Mouse (Mus musculus): ENCODE data around the gene Myo5c. TPM values are rescaled to one million over a fixed set of nuclear protein-coding genes. Genes with fewer than 3 reads are reported as not detected.

Myo5c gene
- polyA plus RNA-seq, 1 experiment: not detected

DNA sequence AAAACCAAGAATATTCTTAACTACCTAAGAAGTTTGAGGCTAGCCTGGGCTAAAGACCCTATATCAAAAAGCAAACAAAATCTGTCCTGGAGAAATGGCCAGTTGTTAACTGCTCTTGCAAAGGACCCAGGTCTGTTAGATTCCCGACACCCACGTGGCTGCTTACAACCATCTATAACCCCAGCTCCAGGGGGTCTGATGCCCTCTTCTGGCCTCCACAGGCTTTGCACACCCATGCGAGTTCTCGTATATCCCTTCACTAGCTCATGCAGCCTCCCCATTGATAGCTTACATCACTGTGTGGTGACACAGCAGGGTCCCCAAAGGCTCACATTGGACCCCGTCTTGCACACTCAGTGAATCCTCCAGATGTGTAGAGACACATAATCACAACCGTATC, 53.5 kb downstream of the Myo5c start:
- no peak for TF ChIP-seq POLR2A (IDR thresholded peaks at IDR 0.05; ENCODE audit: insufficient read depth, low read depth, low read length)
- no peak for TF ChIP-seq CTCF (IDR thresholded peaks at IDR 0.05; ENCODE audit: insufficient read depth, low read depth, low read length)
- no peak overlapping the region for H3K27ac ChIP-seq (ENCODE audit: insufficient read depth, low read depth, low read length)
- no peaks in the 10 kb centered on the region for H3K4me1 ChIP-seq (ENCODE audit: control insufficient read depth, insufficient read depth, low read length)
- no peak overlapping the region for H3K4me3 ChIP-seq (ENCODE audit: insufficient read depth, low read depth, low read length)
- 91% methylated on average over 6 of the region's 6 CpGs for WGBS

DNA sequence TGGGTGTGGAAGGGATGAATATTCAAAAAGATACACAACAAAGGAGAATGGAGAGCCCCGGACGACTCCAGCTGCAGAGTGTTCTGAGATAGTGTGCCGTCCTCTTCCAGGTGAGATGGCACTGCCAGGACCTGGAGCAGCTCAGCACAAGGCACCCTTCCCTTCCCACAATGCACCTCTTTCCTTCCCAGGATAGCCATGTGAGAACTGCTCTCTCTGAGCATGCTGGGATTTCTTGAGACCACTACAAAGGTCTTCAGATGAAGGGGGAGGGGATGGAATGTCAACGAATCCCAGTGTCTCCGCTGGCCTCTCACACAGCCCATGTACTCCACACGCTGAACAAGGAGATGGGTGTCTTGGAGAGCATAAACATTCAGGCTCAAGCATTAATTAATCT, 55.8 kb downstream of the Myo5c start:
- 67% methylated on average over 6 of the region's 6 CpGs for WGBS
- Histone ChIP-seq H3K27ac (ENCODE audit: insufficient read depth, low read depth, low read length) (no peak overlapping the region), H3K4me1 (ENCODE audit: control insufficient read depth, insufficient read depth, low read length) (no peaks in the 10 kb centered on the region), H3K4me3 (ENCODE audit: insufficient read depth, low read depth, low read length) (no peak overlapping the region)
- no peak for TF ChIP-seq POLR2A (IDR thresholded peaks at IDR 0.05; ENCODE audit: insufficient read depth, low read depth, low read length)
- no peak for TF ChIP-seq CTCF (IDR thresholded peaks at IDR 0.05; ENCODE audit: insufficient read depth, low read depth, low read length)

DNA sequence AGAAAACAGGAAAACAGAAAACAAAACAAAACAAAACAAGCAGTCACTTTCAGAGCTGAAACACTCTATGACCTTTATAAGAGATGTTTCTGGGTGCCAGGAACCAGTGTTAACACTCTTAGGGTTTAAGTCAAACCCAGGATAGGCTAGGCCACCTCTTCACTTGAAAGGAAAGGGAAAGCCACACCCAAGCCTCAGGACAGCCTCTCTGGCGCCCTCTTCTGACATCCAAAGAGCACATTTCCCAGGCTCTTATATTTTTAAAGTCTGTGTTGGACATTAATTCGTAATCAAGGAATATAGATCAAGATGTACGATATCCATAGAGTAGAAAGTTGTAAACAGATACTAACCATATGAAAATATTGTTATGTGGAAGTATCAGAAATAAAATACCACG, 57.7 kb downstream of the Myo5c start:
- H3K4me3 ChIP-seq (ENCODE audit: insufficient read depth, low read depth, low read length): no peak overlapping the region
- TF ChIP-seq CTCF (IDR thresholded peaks at IDR 0.05; ENCODE audit: insufficient read depth, low read depth, low read length): no peak
- TF ChIP-seq POLR2A (IDR thresholded peaks at IDR 0.05; ENCODE audit: insufficient read depth, low read depth, low read length): no peak
- WGBS: 65% methylated on average over 4 of the region's 4 CpGs
- no peak overlapping the region for H3K27ac ChIP-seq (ENCODE audit: insufficient read depth, low read depth, low read length)
- H3K4me1 ChIP-seq (ENCODE audit: control insufficient read depth, insufficient read depth, low read length): no peaks in the 10 kb centered on the region

DNA sequence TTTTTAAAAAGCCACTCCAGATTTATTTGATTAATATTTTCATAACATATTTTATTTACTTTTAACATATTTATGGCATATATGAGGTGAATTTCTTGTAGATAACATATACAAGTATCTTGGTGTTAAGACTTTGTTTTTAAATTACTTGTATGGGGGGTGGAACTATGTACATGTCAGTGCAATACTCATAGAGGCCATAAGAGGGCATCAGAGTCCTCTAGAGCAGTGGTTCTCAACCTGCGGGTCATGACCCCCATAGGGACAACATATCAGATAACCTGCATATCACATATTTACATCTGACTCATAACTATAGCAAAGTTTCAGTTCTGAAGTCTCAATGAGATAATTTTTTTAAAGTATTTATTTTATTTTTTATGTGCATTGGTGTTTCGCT, 67.5 kb downstream of the Myo5c start:
- TF ChIP-seq POLR2A (IDR thresholded peaks at IDR 0.05; ENCODE audit: insufficient read depth, low read depth, low read length): no peak
- TF ChIP-seq CTCF (IDR thresholded peaks at IDR 0.05; ENCODE audit: insufficient read depth, low read depth, low read length): no peak
- 83% methylated on average over 2 of the region's 2 CpGs for WGBS
- Histone ChIP-seq H3K27ac (ENCODE audit: insufficient read depth, low read depth, low read length) (no peak overlapping the region), H3K4me3 (ENCODE audit: insufficient read depth, low read depth, low read length) (no peak overlapping the region), H3K4me1 (ENCODE audit: control insufficient read depth, insufficient read depth, low read length) (peaks cover 6% of the 10 kb centered on the region; the same call in 1 of the 2 replicates)

- peaks cover 6% of the 10 kb centered on the region; the same call in 1 of the 2 replicates for H3K4me1 ChIP-seq (ENCODE audit: control insufficient read depth, insufficient read depth, low read length)
- H3K27ac ChIP-seq (ENCODE audit: insufficient read depth, low read depth, low read length): no peak overlapping the region
- 88% methylated on average over 2 of the region's 2 CpGs for WGBS
- H3K4me3 ChIP-seq (ENCODE audit: insufficient read depth, low read depth, low read length): no peak overlapping the region
- TF ChIP-seq POLR2A (IDR thresholded peaks at IDR 0.05; ENCODE audit: insufficient read depth, low read depth, low read length) (no peak), CTCF (IDR thresholded peaks at IDR 0.05; ENCODE audit: insufficient read depth, low read depth, low read length) (no peak)
These were observed 71.2 kb downstream of the Myo5c start for GRCm38 (mm10) chr9:75303033-75303432.

- H3K4me1 ChIP-seq (ENCODE audit: control insufficient read depth, insufficient read depth, low read length): peaks cover 6% of the 10 kb centered on the region; the same call in 1 of the 2 replicates
- 44% methylated on average over 16 of the region's 16 CpGs for WGBS
- H3K4me3 ChIP-seq (ENCODE audit: insufficient read depth, low read depth, low read length): no peak overlapping the region
- TF ChIP-seq POLR2A (IDR thresholded peaks at IDR 0.05; ENCODE audit: insufficient read depth, low read depth, low read length) (no peak), CTCF (IDR thresholded peaks at IDR 0.05; ENCODE audit: insufficient read depth, low read depth, low read length) (no peak)
- H3K27ac ChIP-seq (ENCODE audit: insufficient read depth, low read depth, low read length): no peak overlapping the region
These were observed 72.0 kb downstream of the Myo5c start for GRCm38 (mm10) chr9:75303701-75304261.

- no peak for TF ChIP-seq CTCF (IDR thresholded peaks at IDR 0.05; ENCODE audit: insufficient read depth, low read depth, low read length)
- no peak for TF ChIP-seq POLR2A (IDR thresholded peaks at IDR 0.05; ENCODE audit: insufficient read depth, low read depth, low read length)
- WGBS: 42% methylated on average over 7 of the region's 7 CpGs
- Histone ChIP-seq H3K4me1 (ENCODE audit: control insufficient read depth, insufficient read depth, low read length) (peaks cover 6% of the 10 kb centered on the region; the same call in 1 of the 2 replicates), H3K4me3 (ENCODE audit: insufficient read depth, low read depth, low read length) (no peak overlapping the region), H3K27ac (ENCODE audit: insufficient read depth, low read depth, low read length) (no peak overlapping the region)
These were observed 72.5 kb downstream of the Myo5c start for GRCm38 (mm10) chr9:75304286-75304685.

GRCm38 (mm10) chr9:75306126-75306898, 74.5 kb downstream of the Myo5c start, which contains the start of gene Gnb5:
Gnb5 (plus strand) TSS chr9:75306288.
- TF ChIP-seq CTCF (IDR thresholded peaks at IDR 0.05; ENCODE audit: insufficient read depth, low read depth, low read length) (no peak), POLR2A (IDR thresholded peaks at IDR 0.05; ENCODE audit: insufficient read depth, low read depth, low read length) (no peak)
- 86% methylated on average over 11 of the region's 11 CpGs for WGBS
- Histone ChIP-seq H3K4me1 (ENCODE audit: control insufficient read depth, insufficient read depth, low read length) (peaks cover 3% of the 10 kb centered on the region), H3K4me3 (ENCODE audit: insufficient read depth, low read depth, low read length) (no peak within 1 kb of the TSS), H3K27ac (ENCODE audit: insufficient read depth, low read depth, low read length) (no peak within 1 kb of the TSS)

DNA sequence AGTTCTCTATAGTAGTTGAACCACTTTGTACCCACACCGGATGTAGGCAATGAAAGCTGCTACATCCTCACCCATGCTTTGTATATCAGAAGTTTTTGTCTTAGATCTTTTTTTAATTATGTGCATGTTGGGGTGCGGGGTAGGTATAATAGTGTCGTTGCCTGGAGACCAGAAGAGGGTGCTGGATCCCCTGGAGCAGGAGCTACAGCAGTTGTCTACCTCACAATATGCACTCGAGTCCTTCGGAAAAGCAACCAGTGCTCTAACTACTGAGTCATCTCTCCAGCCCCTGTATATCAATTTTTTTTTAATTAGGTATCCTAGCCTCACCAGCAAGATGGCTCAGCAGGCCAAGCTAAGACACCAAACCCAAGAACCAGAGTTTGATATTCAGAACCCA, 75.2 kb downstream of the Myo5c start:
- H3K4me3 ChIP-seq (ENCODE audit: insufficient read depth, low read depth, low read length): no peak overlapping the region

More for the DNA sequence above, 75.2 kb downstream of the Myo5c start:
- Histone ChIP-seq H3K27ac (ENCODE audit: insufficient read depth, low read depth, low read length) (no peak overlapping the region), H3K4me1 (ENCODE audit: control insufficient read depth, insufficient read depth, low read length) (peaks cover 3% of the 10 kb centered on the region)
- WGBS: 49% methylated on average over 5 of the region's 5 CpGs
- TF ChIP-seq CTCF (IDR thresholded peaks at IDR 0.05; ENCODE audit: insufficient read depth, low read depth, low read length) (no peak), POLR2A (IDR thresholded peaks at IDR 0.05; ENCODE audit: insufficient read depth, low read depth, low read length) (no peak)

All from olfactory bulb, adult 2 months (tissue).